Mouse (Mus musculus): ENCODE data around the gene Dbh.

The Dbh gene

DNA sequence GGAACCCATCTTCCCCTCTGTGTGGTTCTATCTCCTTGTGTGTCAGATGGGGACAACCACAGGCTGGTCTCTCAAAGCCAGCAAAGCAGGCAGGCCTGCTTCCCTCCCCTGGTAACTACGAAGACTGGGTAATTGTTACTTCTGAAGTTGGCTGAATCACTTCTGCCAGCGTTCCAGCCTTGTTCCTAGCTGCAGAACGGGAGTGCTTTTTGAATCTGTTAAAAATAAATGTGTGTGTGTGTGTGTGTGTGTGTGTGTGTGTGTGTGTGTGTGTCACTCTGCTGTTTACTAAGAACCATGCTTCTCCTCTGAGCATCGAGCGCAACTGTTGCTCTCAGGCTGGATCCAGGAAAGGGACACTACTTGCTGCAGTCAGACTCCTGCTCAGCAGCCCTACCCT lies 1.2 kb upstream of the Dbh start:
- DNase-seq (ENCODE audit: low spot score), result no peak

DNA sequence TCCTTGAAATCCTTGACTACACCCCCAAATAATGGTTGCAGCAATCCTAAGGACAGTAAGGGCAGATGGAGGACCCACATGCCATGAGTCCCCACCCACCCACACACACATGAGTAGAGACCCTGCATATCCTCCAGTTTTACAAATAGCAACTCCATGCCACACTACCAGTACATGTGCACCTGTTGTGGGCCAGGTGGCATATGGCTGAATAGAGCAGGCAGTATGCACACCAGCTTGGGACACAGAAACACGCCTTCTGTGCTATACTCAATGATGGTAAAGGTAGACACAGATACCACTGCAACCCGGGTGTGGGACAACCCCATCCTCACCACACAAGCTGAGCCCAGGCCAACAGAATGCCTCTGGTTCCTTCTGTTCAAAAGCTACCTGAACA lies 1.0 kb downstream of the Dbh start:
- no peak for DNase-seq (ENCODE audit: low spot score)

DNA sequence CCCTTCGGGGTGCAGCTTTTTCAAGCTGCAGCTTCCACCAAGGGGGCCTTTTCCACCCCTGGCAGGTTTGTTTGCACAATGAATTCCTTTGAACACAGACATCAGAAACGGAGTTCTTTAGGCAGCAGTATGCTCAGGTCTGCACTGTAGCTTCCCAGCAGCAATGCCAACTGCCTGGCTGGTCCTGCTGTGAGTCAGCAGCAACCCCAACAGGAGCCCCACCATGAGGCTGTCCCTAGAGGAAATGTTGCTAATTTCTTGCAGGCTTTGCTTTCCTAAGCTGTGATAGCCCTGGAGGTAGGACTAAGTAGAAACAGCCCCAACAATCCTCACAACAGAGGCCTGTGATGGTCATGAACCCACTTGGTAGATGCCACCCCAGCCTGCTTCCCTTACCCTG lies 2.0 kb downstream of the Dbh start:
- DNase-seq (ENCODE audit: low spot score), result no peak

DNA sequence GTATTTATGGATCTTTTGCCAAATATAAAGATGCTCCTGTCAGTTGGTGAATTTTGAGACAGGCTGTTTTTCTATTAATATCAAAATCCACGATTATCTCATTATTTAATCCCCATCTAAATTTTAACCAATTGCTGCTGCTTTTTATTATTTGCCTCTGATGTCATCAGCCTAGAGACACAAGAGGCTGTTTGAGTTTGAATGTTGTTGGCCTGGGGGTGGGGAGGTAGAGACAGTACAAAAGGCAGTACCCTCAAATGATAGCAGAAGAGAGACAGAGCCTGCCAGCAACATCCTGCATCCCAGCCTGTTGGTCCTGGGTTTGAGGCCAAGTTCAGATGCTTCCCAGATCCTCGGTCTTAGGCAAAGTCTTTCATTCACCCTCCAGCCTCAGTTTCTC lies 9.2 kb downstream of the Dbh start:
- no peak for DNase-seq (ENCODE audit: low spot score)

DNA sequence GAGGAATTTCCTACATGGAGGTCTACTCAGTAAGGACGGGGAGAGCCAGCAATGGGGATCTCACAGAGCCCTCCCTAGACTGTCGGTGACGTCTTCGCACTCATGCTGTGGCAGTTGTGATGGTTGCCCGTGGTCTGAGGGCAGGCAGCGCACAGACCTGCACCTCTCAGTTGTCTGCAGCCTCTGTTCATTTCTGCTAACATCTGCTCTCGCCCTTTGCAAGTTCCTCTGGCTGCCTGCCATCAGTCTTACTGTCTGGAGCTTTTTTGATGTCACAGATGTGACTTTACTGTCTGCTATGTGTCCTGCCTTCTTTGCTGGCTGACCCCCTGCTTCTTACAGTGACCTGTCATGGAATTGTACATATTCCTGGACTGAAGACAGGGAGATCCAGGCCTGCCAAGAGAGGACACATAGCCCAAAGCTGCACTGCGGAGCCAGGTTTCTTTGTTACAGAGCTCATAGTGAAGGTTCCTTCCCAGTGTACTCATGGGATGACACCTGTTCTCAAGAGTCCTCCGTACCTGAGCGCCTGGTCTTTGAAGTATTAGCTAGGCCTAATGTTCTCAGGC lies 10.7 kb downstream of the Dbh start:
- DNase-seq (ENCODE audit: low spot score), result no peak

DNA sequence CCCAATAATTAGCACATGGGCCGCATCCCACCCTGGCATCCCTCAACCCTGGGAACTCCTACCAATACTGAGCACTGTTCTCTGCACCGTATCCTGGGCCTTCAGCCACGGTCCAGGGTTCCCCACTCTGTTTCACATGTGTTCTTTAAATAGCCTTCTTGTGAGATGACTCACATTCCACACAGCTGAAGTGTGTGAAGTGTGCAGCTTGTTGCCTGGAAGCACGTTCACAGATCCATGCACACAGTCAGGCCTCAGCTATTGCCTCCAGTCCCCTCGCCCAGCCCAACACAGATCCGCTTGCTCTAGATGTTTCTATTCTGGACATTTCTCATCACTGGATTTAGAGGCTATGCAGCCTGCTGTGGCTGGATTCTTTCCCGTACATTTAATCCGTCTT lies 14.1 kb downstream of the Dbh start:
- no peak for DNase-seq (ENCODE audit: low spot score)

DNA sequence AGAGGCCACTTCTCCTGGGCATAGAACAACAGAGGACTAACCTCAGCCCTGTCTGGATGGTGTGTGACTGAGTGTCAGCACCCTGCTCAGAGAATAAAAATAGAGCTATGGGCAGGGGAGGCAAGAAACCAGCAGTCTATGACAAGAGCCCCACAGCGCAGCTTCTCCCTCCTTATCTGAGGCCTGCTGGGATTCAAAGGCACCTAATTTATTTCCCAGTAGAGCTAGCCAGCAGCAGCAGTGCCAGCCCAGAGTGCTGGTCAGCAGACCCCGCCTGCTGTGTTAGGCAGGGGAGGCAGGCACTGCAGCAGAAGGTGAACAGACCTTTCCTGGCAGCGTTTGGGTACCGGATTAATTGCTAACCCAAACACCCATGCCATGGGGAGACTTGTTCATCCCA lies 16.9 kb downstream of the Dbh start:
- DNase-seq (ENCODE audit: low spot score), result no peak

DNA sequence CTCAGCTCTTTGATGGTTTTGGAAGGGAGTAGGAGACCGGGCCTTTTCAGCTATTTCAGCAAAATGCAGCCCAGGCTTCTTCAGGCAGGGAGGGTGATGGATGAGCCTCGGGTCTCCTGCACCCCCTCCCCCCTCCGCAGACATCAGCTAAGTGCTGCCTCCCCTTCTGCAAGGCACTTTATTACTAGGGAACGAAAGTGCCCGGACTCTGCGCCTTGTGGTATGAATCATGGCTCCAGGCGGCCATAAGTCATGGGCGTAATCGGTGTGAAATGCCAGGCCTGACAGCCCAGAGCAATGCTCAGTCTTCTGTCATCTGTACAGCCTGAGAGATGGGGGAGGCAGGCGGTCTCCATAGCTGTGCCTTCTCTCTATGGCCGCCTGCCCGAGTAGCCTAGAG lies 18.7 kb downstream of the Dbh start:
- no peak for DNase-seq (ENCODE audit: low spot score)

DNA sequence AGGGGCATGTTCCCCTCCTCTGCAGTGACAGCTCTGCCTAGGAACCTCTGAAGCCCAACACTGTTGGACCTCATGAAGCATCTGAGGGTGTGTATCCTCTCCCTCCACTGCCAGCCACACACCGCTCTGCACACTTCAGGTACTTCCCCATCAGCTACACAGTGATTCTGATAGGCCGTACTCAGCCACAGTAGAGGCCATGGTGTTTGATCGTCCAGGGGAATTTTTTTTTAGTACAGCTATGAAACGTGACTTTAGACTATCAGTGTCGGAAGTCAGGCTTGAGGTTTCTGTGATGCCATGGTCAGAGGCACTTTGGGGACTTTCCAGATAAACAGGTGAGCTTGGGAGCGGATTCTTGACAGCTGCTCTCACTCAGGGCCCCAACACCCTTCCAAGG lies 22.5 kb downstream of the Dbh start:
- no peak for DNase-seq (ENCODE audit: low spot score)

DNA sequence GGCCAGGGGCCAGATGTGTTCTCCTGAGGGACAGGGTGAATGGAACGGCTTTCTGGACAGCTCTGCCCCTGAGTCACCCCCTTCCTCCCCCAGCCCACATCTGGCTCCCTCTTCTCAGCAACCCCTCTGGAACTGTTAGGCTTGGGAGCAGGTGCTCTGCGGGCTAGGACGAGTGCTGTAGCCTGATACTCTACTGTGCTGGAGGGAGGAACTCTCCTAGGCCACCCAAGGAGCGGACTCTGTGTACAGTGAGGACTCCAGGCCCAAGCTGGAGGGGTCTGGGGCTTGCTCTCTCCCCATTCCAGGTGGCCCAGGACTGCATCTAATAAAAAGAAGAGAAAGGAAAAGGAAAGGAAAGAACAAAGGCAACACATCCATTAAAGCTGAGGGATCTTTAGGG lies 25.0 kb downstream of the Dbh start:
- no peak for DNase-seq (ENCODE audit: low spot score)

DNA sequence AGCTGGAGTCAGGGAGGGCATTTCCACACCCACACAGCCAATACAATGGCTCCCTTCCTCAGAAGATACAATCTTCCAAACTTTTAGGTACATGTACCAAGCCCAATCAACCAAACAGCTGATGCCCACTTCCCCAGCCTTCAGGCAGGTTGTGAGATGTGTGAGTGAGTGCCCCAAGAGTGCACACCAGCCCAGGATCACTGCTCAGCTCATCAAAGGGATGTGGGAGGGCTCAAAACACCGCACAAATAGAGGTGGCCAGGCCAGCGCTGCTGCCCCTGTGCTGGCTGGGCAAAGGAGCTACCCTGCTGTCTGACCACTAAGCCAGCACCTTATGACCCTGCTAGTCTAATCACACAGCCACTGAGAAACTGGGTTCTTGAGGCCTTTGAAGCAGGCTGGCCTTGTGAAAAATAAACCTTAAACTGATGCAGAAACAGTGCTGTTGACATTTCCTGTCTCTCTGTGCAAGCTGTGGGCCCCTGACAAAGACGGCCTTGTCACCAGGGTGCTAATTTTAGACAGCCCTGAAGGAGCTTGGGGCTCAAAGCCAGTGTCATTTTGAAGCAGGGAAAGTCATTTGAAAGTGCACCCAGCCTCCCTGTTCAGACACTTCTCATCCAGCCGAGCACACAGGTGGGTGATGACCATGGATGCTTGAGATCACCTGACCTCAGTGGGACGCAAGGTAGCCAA lies 33.7 kb downstream of the Dbh start:
- no peak for DNase-seq (ENCODE audit: low spot score)

DNA sequence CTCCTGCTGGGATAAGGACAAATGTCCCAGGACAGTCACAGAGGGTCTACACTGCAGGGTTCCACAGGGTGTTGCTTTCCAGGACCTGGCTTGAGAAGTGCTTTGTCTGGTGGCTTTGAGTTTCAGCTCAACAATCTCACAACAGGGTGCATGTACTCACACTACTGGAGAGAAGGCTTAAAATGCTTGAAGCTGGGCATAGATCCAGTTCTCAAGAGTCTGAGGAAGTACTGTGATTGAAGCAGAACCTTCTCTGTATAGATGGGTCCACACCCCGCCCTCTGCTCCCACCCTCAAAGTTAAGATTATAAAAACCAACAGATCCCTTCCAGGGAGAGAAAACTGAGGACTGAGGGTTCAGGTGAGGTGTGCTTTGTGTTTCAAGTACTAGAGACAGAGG lies 35.6 kb downstream of the Dbh start:
- no peak for DNase-seq (ENCODE audit: low spot score)

DNA sequence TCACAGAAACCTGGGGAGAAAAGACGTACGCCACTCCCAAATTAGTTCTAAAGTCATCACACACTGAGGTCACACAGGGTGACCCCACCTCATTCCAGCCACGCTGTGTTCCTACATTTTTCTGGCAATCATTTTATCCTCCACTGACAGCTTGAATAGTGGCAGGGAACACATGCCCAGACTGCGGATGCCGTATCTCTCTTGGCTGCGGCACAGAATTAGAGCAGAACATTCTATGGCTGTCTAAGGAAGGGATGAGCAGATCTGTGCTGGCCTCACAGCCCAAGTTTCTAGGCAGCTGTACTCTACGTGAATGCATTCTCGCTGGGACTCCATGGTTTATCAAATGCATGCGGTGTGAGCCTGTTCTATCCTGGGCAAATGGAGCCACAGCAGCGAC lies 40.6 kb downstream of the Dbh start:
- no peak for DNase-seq (ENCODE audit: low spot score)

DNA sequence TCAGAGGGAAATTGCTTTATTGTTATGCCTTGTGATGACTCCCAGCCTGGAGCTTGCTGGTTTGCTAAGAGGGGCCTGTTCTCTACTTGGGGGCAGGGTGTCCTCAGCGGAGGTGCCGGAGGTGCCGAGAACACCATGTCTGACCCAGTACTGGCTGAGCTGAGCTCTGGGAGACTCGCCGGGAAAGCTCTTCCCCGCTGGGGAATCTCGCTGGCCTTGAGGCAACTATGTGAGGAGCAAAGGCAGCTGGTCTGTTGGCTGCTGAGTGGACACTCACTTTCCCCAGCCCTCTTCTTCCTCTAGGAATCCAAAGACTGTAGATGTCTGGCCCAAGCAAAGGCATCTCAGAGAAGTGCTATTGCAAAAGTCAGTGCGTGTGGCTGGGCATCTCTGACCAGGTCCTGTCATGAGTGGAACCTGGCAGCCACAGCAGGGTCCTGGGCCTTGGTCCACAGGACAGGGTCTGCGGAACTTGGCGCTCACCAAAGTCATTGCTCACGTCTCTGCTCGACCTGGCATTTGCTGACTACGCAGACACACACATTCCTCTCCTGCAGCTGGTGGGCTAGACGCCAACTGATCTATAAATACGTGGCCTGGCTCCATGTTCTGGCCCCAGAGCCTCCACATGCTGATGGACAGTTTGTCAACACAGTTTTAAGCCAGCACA lies 41.2 kb downstream of the Dbh start:
- no peak for DNase-seq (ENCODE audit: low spot score)

DNA sequence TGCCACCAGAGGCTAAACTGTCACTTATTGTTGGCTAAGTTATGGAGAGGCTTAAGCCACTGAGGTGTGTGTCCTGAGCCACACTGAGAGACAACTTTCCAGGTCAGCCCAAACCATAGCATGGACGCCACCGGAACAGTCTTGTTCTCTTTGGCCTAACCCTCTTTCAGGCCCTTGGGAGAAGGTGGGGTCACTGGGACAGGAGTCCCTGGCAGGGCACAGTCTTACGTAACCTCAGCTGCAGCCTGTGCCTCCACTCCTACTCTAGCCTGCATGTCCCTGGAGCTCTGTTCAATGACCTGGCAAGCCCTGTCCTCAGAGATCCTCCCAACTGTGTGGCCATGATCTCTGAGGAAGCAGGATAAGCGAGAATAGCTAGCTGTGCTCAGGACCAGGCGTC lies 42.1 kb downstream of the Dbh start:
- DNase-seq (ENCODE audit: low spot score), result no peak

DNA sequence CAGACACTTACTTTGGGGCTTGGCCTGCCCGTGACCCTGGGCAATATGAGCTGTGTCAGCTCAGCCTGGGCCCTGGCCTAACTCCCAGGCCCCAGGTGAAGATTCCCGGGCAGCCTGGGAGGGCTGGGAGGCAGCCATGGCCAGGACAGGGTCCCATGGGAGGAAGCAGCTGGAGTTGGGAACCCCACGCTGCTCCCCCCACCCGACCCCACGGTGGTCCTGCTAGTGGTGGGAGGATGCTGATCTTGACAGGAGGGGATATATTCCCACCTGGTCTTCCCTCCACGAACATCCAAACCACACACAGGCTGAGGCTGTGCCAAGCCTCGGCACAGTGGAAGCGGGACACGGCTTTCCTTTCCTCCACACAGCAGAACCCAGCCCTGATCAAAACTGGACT lies 44.3 kb downstream of the Dbh start:
- DNase-seq (ENCODE audit: low spot score), result no peak

DNA sequence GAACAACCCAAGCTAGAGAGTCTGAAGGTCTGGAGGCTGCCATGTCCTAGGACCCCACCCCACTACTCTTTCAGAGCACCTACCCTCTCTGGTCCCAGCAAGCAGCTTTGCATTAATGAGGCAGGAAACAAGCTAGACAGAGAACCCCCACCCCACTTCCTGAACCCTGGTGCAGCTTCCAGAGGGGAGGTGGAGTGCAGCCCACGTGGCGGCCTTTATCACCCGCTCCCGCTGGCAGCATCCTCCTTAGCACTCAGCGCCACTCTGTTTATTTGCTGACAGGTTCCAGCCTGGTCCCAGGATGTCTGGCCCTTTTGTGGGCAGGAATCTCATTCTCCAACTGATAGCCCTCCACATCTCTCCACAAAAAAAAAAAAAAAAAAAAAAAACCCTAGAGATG lies 44.8 kb downstream of the Dbh start:
- DNase-seq (ENCODE audit: low spot score), result no peak

DNA sequence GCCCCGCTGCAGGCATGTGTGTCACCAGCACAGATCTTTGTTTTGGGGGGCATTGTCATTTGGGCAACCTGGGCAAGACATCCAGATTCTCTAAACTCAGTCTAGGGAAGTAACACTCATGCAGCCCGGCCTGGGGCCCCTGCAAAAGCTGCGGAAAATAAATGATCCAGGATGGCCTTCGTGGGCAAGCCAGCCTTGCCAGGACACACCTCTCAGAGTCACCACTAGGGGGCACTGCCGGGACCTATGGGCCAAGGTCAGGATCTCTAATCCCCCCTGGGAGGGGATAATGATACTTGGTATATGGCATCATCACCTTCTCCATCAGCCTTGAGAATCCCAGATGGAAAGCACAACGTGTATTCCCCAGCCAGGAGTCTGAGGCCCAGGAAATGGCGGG lies 45.2 kb downstream of the Dbh start:
- no peak for DNase-seq (ENCODE audit: low spot score)

DNA sequence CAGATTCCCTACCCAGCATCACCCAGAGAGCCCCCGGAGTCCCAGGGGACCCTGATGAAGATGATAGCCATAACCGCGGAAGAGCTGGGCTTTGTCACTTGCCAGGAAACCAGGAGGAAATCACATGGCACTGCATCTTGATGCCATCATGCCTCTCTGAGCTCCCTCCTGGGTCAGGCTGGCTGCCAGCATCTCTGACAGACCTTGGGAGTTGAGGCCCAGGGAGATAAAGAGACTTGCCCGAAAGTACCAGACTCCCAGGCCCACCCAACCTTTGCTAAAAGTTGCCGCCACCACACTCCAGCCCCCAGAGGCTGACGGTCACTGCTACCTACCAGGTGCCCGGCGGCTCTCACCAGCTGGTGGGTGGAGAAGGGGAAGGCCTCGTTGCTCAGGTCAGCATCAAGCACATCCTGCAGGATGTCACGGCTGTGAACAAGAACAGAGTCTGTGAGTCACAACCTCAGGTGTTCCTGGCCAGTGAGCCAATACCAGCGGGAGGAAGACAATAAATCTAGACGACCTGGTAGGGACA lies 45.7 kb downstream of the Dbh start:
- no peak for DNase-seq (ENCODE audit: low spot score)

DNA sequence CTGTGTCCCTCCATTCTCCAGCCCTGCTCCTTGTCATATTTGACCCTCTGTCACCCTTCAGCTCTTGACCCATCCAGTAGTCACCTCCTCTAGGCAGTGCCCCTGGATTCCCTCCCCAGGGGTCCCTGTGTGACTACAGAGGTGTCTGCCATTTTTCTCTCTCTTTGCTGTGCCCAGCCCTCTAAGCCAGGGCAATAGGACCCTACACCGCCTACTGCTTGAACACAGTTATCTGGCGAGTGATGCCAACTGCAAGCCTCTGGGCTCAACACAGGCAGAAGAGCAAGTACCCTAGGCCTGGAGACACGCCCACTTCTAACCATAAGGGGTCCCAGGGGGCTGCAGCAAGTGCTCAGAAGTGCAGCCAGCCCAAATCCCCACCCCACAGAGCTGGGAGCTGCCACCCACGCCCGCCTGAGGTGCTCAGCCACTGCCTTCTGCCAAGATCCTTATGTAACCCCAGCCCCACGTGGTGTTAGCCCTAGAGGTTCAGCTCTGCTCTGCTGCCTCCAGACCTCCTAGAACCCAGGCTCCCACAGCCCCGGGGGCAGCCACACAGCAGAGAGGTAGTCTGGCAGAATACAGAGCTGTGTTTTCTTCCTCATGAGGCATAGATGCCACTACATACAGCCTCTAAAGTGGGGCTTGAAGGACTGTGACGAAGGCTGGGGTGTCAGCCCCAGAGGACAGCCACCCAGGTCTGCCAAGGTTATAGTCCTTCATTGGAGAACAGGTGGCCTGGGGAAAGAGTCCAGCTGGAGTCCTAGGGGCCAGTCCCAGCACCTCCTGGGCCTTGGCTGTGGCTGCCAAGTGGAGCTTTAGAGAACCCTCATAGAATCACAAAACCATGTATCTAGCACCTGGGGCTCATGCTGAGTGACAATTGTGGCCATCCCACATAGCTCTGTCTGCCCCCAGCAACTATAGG lies 47.2 kb downstream of the Dbh start:
- no peak for DNase-seq (ENCODE audit: low spot score)

DNA sequence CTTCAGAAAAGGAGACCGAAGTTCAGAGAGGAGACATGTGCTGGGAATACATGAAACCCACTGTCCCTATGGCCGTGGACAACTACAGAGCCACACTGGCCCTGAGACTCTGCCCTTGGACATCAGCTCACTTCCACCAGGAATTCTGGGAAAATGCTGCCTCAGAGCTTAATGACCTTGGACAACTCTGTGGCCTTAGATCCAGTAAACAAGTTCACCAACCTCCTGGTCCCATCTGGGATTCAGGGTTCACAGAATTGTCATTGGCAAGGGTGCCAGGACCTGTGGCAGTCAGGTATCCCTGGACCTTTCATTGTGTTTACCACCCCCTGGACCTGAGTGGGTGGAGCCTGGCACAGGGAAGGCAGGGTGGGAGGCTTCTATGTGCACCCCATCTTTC lies 50.5 kb downstream of the Dbh start:
- no peak for DNase-seq (ENCODE audit: low spot score)

DNA sequence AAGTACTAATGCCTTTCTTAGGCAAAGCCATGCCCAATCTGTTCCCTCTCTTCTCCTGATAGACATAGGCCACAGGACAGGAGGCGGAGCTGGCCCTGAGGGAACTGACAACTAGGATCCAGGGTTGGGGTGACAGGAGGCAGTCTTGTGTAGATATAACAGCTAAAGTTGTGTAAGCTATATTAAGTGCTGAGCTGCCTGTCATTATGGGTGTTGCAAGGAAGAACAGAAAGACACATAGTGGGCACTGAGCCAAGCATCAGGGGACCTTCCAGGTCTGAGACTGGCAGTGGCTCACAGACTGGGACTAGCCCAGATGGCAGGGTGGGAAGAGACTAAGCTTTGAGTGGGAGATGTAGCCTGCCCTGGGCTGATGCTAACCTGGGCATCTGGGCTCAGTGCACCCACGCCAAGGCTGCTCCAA lies 53.1 kb downstream of the Dbh start:
- DNase-seq (ENCODE audit: low spot score), result no peak

DNA sequence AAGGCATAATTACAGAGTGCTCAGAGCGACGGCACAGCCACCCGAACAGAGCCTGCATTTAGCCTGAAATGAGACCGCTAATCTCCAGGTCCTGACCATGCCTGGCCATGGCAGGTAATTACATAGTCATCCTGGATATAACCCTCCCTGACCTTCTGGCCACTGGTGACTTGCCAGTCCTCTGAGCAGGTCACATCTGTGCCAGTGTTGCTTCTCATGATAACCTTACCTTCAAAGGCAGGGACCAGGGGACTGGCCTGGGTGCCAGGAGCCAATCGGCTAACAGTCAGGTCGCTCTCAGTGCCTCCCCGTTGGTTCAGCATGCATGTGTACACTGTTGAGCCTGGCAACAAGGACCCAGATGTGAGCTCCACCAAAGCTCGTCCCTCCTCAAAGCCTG lies 53.5 kb downstream of the Dbh start:
- no peak for DNase-seq (ENCODE audit: low spot score)
